Mouse (Mus musculus) G1E (cell line): Measurements from ENCODE around the gene Hist1h2bf.

Experiments
- CTCF ChIP-seq: IDR thresholded peaks from 2 replicates; pipeline ENCODE4 v1.5.1; 2012; ENCODE audit warnings: low read depth, low read length, inconsistent platforms, mixed read lengths
- GATA1 ChIP-seq: IDR thresholded peaks from 2 replicates; pipeline ENCODE4 v1.6.1; 2012; ENCODE audit warnings: borderline replicate concordance, low read length, inconsistent platforms, mixed read lengths
- POLR2AphosphoS5 ChIP-seq: IDR thresholded peaks from 2 replicates; pipeline ENCODE4 v1.6.1; 2012; ENCODE audit warnings: low read depth, low read length, inconsistent platforms; ENCODE audit not compliant: insufficient replicate concordance

DNA sequence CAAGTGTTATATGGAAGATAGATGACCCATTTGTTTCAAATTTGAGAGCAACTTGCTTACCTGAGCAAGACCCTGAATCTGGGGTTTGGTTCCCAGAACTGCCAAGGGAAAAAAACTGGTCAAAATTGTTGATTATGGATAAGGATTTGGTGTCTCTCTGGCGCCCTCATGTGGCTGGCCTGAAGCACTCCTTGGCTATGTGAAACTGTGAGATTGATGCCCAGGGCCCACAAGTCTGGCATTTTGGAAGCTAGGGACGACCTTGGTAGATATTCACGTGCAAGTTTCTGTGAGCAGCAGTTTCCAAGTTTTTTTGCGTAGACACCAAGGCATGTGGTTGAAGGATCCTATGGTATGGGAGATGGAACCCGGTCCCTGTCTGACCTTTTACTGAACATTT, 49.3 kb downstream of the Hist1h2bf start:
- TF ChIP-seq POLR2AphosphoS5 = no peak
- no peak for TF ChIP-seq GATA1
- peak; percentile 84 for TF ChIP-seq CTCF
